Mouse (Mus musculus) retina, postnatal 1 day (tissue): ENCODE measurements at regions not wholly inside any gene's neighbourhood (a gene's known extent, or its start where the extent isn't known, plus 50 kb on each side); places are given as distances from the start of the nearest gene placed in this dataset.

Experiments used
- DNase-seq: peaks from one replicate; pipeline ENCODE4 v3.0.0-alpha.2; 2012

DNA sequence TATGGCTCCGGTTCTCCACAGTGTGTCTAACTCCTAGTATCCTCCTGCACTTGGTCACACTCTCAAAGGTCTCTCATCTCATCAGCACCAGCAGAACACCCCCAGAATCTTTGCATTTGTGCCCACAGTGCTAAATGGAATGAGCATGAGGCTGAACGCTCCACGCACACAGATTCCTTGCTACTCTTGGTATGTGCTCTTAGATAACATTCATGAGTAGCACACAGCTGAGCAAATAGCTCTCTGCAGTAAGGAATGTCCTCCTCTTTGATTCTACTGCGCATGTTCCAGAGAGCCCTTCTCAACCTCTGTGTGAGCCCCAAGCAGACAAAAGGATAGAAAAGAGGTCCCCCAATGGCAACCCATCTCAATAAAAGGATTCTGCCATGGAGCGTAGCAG is 326.1 kb upstream of the Zfp637 start:
- no peak for DNase-seq

DNA sequence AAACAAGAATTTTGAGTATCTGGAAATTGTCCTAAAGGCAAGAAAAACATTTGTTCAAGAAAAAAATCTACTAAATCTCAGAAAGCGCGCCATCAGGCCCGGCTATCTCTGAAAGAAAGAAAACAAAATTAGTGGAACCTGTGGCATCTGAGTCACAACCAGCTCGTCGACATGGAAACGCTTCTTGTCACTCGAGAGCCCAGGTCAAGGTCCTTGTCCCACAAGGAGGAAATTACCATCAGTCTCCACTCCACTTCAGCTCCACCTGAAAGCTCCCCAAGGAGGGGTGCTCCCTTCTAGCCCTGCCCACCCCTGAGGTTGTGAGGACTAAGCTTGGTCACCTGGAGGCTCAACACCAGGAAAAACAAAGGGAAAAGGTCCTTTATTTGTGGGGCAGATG is 324.1 kb upstream of the Zfp637 start:
- no peak for DNase-seq

DNA sequence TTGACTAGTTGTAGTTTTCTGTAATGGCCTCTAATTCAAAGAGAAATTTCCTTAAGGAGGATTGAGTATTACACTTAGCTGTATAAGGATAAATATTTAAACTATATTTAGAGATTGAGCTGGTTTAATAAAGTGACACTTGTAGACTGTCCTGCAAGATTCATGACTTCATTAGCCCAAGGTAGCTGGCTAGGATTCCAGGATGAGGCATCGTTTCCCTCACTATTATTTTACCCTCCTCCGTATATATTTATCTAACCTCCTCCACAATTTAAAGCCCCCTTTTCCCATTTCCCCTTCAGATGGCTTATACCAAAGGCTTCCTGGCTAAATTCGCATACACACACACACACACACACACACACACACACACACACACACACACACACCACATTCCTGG is 322.0 kb upstream of the Zfp637 start:
- no peak for DNase-seq

DNA sequence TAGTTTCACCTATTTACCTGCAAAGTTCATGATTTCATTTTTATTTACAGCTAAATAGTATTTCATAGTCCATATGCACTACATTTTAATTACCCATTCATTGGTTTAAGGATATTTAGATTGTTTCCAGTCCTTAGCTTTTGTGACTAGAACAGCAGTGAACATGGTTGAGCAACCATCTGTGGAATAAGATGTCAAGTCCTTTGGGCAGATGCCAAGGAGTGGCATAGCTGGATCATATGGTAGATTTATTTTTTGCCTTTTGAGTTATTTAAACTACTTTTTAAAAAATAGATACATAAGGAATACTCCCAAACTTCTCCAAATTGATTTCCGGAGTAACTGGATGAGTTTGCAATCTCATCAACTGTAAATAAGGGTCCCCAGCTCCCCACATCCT is 321.5 kb upstream of the Zfp637 start:
- no peak for DNase-seq

DNA sequence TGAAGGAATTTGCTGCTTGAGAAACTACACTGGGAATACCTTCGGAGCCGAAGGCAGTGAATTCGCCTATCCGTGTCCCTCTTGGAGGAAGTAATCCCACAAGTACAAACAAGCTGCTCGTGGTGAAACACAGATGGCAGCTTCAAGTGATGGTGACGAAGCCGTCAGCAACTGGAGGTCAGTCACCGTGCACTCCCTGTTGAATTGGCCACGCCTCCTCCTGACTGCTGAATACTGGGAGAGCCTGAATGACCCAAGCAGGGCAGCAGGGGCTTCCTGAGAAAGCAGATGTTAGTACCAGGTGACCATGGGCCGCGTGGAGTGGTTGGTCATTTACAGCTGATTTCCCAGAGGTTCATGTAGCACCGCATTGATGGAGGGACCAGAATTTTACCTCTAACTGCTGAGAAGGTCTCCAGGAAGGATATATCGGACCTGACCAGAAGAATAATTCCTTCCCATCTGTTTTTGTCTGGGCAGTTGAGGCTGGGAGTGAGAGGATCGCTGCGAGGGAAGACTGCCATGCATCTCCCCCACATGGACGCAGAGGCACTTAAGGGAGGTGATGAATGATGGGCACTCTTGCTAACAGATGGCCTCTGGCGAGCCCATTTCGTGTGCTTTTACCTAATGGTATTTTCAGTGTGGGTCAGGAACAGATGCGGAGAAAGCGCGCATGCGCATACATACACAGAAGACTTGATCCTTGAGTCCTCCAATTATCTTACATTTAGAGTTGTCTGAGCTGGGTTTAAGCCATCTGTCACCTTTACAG is 314.6 kb upstream of the Zfp637 start:
- DNase-seq, result peak; percentile 12

DNA sequence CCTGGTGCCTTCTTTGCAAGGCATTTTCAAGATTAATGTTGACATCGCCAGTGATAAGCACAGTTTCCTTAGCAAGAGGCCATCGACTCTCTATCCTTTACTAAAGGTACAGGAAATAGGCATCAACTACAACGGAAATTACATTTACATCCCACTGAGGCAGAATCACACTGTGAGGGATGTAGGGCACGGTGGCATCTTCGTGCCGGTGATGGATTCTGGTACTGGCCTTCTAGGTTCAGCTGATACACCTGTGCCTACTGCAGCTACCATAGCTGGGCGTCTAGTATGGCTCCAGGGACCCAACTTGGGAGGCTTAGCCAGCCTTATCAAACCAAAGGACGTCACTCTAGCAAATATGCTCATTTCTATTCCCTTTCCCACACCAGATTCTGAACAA is 313.5 kb upstream of the Zfp637 start:
- no peak for DNase-seq

DNA sequence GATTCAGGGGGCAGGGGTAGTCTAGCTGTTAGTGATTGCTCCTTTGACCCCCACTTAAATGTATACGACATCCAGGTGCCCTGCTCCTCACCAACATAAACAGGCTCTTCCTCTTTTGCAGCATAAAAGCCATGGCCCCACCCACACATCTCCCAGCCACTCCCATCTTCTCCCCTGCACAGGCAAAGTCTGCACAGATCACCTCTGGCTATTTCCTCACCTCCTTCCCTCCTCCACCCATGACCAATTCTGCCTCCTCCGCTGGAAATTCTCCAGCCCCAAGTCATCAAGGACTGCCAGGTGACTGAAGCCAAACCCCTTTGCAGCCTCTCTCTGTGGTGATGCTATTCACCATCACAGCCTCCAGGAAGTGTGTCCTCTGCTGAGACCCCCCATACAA is 306.8 kb upstream of the Zfp637 start:
- no peak for DNase-seq

DNA sequence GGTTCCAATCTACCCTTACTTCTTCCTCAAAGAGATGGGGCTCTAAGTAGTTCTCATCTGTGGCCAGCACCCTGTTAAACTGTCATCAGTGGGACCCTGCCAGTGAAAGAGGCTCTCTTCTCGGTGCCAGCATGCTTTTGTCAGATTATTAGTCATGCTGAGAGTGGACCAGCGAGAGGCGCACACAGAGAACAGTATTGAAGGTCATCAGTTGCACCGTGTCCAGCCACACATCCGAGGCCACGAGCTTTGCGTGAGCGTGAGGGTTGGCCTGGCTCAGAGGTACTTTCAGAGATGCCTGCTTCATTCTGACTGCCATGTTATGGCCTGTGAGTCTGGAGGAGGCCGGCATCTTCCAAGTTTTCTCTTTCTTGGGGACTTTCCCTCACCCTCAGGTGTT is 306.0 kb upstream of the Zfp637 start:
- DNase-seq, result no peak

DNA sequence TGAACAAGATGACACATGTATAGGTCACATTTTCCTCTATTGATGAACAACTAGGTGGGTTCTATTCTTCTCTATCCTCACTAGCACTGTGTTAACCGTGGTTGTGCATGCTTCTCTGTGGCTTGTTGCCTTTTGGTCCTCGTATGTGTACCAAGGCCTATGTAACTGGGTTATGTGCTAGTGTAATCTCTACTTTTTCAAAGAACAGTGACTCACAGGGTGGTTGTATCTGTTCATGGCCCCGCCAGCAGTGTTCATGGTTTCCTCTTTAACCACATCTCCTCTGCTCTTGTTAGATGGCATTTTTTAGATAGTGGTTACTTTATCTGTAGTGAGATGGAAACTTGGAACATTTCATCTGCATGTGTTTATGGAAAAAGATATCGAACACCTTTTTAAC is 304.9 kb upstream of the Zfp637 start:
- DNase-seq, result no peak

DNA sequence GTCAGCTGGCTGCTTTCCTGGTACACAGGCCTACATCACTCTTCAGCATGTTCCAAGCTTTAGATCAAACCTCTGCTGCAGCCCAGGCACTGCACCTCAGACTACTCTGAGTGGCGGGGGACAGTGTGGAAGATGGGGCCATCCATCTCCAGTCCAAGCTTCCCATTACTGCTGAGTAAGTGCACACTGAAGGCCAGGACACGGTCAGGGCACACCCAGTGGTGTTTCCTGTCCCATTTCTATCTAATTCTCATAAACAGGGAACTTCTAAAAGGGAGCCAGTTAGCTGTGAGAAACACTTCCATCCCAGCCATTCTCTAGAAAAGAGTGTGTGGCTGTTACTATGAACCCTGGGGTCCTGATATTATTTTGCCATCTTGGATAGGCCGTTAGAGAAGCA is 298.5 kb upstream of the Zfp637 start:
- no peak for DNase-seq

DNA sequence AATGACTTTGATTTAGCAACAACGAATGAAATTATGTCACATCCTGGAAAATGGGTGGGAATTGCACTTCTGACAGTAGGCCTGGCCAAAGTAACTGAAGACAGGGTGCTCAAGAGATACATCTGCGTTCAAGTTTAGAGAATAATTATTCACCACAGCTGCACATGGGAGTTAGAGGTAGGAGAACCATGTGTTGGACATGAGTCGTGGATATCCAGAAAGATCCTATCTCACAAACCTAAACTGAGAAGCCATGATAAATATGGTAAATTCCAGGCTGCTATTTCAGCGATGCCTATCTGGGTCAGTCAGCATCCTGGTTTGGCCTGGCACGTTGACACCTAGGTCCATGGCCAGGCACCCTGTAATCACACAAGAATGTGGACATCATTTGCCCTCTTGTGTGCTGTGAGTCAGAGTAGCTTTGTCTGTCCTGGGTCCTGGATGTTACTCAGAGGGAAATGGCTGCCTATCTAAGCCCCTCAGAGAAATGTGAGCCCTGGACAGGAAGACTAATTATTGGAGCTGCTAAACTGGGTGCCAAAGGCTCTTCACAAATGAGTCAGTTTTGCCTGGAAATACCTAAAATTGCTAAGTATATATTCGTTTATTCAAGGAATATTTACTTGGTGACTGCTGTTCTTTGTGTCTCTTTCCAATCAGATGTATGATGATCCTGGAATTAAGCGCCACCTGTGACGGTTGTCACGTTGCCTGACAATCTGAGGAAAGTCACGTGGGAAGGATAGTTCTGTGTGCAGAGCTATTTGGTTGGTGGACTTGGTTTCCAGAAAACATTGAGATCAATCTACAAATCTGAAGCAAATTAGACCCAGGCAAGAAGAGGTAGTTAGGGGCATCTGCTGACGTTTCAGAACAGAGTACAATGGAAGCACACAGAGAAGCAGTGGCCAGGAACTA is 296.4 kb upstream of the Zfp637 start:
- DNase-seq, result no peak

DNA sequence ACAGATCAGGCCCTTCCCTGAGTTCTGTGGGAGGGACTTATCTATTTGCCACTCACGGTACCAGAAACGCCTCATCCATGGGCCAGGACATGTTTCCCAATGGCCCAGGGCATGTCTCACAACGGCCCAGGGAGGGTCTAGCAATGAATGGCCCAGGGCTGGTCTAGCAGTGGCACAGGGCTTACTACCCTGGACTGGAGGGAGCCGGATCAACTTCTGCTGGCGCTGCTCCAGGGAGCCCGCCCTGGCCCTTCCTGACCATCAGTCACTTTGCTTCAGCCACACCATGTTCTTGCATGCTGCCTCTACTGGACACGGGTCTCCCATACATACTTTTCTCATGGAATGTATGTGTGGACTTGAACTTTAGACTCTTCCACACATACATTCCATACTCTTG is 290.1 kb upstream of the Zfp637 start:
- no peak for DNase-seq

DNA sequence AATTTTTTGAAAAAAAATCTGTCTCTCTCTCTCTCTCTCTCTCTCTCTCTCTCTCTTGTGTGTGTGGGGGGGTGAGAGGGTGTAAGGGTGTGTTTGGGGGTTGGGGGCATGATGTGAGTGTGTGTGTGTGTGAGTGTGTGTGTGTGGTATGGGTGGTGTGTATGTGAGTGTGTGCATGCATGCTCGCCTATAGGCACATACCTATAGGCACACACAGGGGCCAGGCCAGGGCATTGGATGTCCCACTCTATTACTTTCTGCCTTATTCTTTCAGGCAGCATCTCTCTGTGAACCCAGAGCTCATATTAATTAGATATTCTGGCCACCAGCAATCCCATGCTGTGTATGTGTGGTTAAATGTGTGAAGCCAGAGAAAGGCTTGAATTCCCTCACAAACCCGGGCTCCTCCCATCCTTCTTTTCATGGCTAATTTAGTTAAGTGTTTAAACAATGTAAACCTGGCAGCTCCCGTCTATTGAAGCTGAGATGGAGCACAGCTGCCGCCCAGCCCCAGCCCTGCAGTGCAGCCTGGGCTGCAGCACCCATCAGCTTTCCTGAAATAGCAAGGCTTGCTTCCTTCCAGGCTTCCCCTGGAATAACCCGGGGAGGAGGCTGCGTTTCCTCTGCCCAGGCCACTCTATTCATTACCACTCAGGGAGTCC is 288.8 kb upstream of the Zfp637 start:
- DNase-seq, result peak; percentile 14

DNA sequence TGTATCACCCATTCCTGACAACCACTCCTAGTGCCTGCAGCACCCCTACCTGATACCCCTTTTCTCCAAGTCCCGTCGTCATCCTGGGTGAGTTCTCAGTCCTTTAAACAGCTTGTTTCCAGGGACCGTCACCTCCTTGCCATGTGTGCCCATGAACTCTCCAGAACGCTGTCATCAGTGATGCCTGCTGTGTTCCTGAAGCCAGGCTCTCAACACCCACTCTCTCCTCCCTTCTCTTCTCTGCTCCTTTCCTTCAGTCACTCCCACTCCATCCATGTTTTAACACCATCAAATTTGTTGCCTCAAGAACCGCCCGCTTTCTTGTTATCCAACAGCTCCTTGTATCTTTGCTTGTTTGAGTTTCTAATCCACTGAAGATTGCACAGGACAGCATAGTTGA is 277.8 kb upstream of the Zfp637 start:
- DNase-seq, result no peak

DNA sequence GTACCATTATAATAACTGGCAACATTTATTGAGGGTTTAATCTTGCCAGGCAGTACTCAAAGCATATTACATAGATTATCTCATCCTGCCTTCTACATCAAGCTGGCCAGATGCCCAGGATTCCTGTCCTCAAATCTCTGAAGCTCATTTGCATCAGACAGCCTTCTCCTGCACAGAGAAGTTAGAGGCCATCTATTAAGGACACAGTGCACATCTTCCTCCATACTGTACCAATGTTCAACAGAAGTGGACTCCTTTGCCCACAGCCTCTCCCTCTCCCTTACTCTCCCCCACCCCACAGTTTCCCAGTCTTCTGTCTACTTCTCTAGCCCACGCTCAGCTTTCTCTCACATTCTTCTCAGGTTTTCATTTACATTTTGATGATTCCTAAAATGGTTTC is 277.3 kb upstream of the Zfp637 start:
- DNase-seq, result peak; percentile 9

DNA sequence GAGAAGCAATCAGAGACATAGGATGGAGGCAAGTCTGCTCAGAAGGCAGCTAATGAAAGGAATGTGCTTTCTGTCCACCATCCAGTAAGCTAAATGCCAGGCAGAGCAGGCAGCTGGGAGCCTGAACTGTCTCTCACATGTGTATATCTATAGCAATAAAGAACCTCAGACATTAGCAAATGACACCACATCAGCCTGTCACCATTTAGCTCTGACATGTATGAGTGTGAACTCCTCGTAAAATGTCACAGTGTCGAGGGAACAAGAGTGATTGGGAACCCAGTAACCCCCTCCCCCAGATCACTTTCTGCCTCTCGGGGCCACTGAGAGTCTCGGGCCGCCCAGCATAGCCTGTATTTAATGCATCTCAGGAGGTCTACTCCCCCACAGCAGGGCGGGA is 274.2 kb upstream of the Zfp637 start:
- DNase-seq, result no peak

DNA sequence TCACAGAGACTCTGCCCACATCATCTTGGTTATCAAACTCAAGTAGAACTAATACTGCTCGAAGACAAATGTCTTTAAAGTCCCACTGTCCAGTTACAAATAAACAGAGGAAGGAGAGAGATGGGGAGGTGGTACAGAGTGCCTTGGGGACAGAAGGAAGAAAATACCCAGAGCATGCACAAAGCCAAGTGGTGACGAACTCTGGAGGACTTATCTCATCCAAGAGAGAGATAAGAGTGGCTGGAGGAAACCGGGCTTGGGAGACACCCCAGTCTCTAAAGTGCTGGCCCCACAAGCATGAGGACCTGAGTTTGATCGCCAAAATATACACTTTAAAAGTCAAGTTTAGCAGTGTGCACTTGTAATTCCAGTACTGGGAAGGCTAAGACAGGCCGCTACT is 273.3 kb upstream of the Zfp637 start:
- no peak for DNase-seq

DNA sequence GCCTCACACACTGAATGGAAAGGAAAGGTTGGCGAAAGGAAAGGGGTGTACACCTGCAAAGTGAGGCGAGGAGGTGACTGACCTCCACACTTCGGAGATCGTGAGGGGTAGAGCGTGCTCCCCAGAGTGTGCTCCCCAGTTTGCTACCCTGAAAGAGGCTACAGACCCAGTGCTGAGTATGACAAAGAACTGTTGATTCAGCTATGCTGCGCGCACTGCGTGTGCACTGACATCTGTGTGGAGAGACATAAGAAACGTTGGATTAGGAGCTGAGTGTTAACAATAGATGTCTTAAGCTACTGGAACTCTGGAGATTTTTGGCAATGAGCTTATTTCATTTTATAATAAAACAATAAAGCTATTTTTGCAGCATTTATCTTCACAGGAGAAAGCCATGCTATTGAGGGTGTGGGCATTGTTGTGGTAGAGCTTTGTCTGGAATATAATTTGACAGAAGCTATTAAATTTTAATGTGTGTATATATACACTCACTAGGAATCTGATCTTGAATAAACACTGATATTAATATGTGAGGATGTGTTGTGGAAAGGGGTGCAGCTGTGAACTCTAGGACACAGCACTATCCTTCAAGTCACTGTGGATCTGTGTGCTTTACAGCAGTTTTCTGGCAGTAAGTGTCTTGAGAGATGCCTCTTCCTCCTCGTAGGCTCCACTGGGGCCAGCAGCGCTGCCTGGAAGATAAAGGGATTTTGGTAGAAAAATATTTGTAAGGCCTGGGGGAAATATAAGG is 271.2 kb upstream of the Zfp637 start:
- no peak for DNase-seq

DNA sequence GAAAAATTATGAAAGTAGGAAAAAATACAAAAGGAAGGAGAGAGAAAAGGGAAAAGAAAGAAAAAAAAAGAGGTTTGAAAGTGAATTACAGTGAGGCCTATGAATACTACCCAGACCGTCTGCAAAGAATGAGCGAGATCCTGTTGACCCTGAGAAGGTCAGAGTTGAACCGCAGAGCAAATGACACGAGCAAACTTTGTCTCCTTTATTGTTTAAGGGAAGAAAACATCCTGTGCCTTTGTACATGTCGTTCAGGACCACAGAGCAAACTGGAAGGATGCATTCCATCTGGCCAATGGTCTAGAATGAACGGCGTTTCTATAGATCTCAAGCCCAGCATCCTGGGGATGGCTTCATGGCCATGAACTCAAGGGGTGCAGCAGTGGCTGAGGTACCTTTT is 270.6 kb upstream of the Zfp637 start:
- DNase-seq, result no peak

DNA sequence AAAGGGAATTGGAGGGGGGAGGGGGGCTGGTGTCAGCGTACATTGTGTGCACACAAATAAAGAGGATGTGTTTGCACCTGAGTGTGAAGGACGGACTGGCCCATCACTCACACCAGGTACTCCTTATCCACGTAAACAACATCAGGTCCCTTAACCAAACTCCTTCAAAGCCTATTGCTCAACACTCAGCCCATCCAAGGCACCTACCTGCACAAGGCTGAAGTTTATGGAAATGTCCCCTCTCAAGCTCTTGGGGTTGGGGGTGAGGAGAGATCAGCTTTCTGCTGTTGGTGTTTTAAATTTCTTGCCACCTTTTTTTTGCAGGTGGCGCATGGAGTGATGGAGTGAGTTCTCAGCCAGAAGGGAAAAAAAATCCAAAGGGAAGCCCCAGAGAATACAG is 270.2 kb upstream of the Zfp637 start:
- DNase-seq, result no peak

DNA sequence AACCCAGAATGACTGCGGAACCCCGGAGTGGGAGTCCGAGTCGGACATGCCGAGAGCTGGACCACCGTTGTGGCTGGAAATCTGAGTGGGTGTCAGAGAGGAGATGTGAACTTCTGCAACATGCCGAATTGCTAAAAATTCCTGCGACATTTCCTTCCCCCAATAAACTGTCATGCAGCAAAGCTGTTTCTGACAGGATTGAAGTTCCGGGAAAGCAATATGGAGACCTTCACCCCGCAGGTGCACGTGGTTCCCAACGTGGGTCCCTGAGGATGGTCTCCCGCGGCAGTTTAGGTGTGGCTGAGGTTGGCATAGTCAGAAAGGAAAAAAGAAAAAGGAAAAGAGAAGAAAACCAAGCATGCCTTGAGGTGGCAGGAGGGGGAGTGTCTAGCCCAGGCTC is 269.0 kb upstream of the Zfp637 start:
- no peak for DNase-seq

DNA sequence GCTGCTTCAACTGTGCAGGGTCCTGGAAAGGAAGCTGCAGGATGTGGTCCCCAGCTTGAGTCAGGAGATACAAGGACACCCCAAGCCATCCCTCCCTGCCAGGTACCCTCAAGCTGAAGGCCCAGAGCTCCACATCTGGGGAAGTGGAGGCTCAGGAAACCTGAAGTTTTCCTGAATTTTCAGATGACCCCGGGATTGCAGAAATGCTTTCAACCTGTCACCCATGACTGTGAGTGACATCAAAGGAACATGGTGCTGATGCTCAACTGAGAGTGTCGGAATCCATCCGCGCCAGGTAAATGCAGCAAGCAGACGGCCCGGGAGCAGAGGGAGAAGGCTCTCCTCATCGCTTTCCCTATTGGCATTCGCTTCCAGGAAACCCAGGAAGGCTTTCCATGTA is 267.6 kb upstream of the Zfp637 start:
- DNase-seq, result no peak

DNA sequence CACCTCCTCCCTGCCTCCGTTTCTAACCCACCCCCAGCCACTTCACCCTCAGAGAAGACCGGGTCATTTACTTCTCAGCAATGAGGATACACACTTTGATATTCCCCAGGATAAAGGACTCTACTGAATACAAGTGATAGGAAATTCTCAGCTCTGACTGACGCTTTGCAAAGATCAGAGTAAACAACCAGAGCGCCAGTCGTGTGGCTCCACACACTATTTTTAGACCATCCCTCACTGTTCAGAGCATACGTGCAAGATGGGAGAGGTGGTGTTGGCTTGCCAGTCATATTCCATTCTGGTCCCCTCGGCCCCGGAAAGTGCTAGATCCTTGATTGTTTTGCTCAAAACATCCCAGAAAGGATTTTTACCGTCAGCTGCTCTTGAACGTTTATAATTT is 266.8 kb upstream of the Zfp637 start:
- DNase-seq, result no peak
